Mouse (Mus musculus): ENCODE measurements at regions not wholly inside any gene's neighbourhood (a gene's known extent, or its start where the extent isn't known, plus 50 kb on each side); places are given as distances from the start of the nearest gene placed in this dataset.

DNA sequence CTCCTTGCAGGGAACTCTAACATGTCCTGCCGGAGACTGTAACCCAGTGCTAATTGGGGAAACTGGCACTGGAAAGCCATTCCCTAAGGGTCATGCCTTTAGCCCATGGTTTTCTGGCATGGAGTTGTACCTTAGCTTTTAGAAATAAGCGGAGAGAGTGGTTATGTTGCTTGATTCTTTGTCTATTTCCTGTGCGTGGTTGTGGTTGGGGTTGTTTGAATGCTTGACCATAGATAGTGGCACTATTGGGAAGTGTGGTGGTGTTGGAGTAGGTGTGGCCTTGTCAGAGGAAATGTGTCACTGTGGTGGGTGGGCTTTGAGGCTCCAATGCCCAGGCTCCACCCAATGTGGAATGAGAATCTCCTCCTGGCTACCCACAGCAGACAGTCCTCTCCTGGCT lies 289.2 kb upstream of the Chd6 start:
- 82% methylated on average over 3 of the region's 3 CpGs for WGBS
- H3K36me3 ChIP-seq, result no peaks in the 10 kb centered on the region
- ATAC-seq (ENCODE audit: extremely low read depth, insufficient number of reproducible peaks, low FRiP score, low TSS enrichment), result no peak

DNA sequence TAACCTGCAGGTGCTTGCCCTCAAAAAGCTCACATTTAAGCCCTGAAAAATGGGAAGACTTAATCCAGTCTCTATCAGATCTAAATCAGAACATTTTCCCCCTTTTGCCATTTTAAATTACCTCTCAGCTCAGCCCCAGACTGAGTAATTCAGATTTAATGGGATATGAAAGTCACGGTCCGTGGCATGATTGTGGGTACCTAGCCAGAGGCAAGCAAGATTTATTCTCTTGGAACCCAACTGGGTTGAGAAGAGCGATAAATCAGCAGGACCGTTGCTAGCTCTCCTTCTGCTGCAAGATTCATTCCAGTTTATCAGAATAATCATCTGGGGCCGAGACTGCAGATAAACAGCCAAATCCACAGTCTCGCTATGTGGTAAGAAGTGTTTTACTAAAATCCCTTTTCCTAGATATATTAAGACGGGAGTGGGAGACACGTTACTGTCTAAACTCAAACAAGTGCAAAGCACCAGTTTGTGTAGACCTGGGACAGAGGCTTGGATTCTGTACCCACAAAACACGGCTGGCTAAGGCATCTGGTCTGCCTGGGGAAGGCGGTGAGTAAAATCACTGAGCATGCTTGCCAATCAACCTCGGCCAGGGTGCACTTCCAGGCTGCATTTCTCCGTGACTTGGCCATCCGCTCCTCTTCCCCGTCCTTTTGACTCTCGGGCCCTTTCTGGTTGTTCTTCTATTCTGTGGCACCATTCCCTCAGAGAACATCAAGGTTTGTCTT lies 282.2 kb upstream of the Chd6 start:
- Histone ChIP-seq H3K9me3 (no peaks in the 10 kb centered on the region), H3K36me3 (no peaks in the 10 kb centered on the region), H3K27me3 (replicated peaks) (no peaks in the 10 kb centered on the region), H3K4me2 (no peak overlapping the region), H3K4me3 (no peak overlapping the region), H3K27ac (replicated peaks) (no peak overlapping the region), H3K4me1 (no peaks in the 10 kb centered on the region), H3K9ac (no peak overlapping the region)
- ATAC-seq (ENCODE audit: extremely low read depth, insufficient number of reproducible peaks, low FRiP score, low TSS enrichment), result no peak
- 74% methylated on average over 15 of the region's 15 CpGs for WGBS

More for the DNA sequence above, 289.2 kb upstream of the Chd6 start:
- H3K27ac ChIP-seq (replicated peaks), result no peak overlapping the region
- no peaks in the 10 kb centered on the region for H3K9me3 ChIP-seq
- H3K27me3 ChIP-seq (replicated peaks), result no peaks in the 10 kb centered on the region
- no peak overlapping the region for H3K4me3 ChIP-seq
- H3K9ac ChIP-seq, result no peak overlapping the region
- no peak overlapping the region for H3K4me2 ChIP-seq
- no peaks in the 10 kb centered on the region for H3K4me1 ChIP-seq

DNA sequence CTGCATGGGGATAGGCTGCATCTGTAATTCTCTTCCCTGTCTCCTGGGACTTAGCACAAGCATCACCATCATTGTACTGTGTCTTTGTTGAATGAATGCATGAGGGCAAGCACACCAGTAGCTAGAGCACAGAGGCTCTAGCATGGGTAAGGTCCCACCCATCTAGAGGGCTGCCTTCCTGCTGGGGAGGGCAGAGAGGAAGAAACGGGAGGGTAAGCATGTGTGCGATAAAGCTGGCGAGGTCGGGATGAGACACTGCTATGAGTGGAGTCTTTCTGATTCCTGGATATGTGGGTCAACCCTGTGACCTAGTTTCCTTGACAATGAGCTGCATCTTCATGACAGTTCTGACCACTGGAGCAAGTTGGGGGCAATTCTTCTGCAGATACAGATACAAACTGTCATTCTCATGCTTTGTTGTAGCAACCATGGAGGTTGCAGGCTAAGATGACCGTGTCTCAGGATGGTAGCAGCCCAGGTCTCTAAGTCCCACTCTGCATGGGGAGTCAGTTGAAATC lies 280.5 kb upstream of the Chd6 start:
- Histone ChIP-seq H3K27ac (replicated peaks) (no peak overlapping the region), H3K27me3 (replicated peaks) (no peaks in the 10 kb centered on the region), H3K9ac (no peak overlapping the region), H3K9me3 (no peaks in the 10 kb centered on the region), H3K36me3 (no peaks in the 10 kb centered on the region), H3K4me1 (no peaks in the 10 kb centered on the region), H3K4me2 (no peak overlapping the region), H3K4me3 (no peak overlapping the region)
- WGBS, result 63% methylated on average over 5 of the region's 5 CpGs
- no peak for ATAC-seq (ENCODE audit: extremely low read depth, insufficient number of reproducible peaks, low FRiP score, low TSS enrichment)

DNA sequence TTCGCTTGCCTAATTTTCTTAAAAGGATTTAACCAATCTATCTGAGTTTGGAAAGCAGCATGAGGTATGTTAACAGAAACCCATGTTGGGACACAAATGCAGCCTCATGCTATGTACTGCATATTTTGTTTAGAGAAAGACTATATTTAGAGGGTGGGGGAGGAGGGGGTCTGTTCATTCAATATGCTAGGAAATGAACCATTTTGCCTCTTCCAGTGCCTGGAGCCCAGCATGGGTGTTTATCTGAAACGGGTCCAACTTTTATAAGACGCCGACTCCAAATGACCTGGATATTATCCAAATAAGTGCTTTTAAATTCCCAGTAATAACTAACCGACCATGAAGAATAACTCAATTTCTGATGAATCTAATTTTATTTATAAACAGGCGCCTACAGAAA lies 278.2 kb upstream of the Chd6 start:
- no peak for ATAC-seq (ENCODE audit: extremely low read depth, insufficient number of reproducible peaks, low FRiP score, low TSS enrichment)
- no peak overlapping the region for H3K27ac ChIP-seq (replicated peaks)
- no peak overlapping the region for H3K4me2 ChIP-seq
- no peaks in the 10 kb centered on the region for H3K4me1 ChIP-seq
- H3K9me3 ChIP-seq, result no peaks in the 10 kb centered on the region
- H3K36me3 ChIP-seq, result no peaks in the 10 kb centered on the region
- H3K9ac ChIP-seq, result no peak overlapping the region
- no peak overlapping the region for H3K4me3 ChIP-seq
- WGBS, result 70% methylated on average over 6 of the region's 6 CpGs
- no peaks in the 10 kb centered on the region for H3K27me3 ChIP-seq (replicated peaks)

DNA sequence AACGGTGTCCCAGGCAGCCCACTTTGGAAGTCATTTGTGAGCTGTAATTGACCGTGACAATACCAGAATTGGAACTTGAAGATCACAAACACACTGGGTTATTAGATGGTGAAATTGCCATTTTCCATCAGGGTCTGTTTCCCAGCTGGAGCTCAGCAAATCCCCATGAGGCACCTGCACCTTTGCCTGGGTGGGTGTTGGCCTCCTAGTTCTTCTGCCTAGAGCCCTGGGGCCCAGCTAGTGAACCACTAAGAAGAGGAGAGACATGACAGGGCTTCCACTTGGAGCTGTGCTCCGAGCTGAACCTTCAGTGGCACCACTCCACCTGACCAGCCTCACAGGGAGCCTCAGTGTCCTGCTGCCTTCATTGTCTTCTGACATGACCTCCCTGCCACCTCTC lies 273.5 kb upstream of the Chd6 start:
- Histone ChIP-seq H3K9me3 (no peaks in the 10 kb centered on the region), H3K9ac (no peak overlapping the region), H3K4me2 (no peak overlapping the region), H3K27me3 (replicated peaks) (no peaks in the 10 kb centered on the region), H3K4me3 (no peak overlapping the region), H3K4me1 (no peaks in the 10 kb centered on the region), H3K27ac (replicated peaks) (no peak overlapping the region), H3K36me3 (no peaks in the 10 kb centered on the region)
- 73% methylated on average over 3 of the region's 3 CpGs for WGBS
- ATAC-seq (ENCODE audit: extremely low read depth, insufficient number of reproducible peaks, low FRiP score, low TSS enrichment), result no peak

DNA sequence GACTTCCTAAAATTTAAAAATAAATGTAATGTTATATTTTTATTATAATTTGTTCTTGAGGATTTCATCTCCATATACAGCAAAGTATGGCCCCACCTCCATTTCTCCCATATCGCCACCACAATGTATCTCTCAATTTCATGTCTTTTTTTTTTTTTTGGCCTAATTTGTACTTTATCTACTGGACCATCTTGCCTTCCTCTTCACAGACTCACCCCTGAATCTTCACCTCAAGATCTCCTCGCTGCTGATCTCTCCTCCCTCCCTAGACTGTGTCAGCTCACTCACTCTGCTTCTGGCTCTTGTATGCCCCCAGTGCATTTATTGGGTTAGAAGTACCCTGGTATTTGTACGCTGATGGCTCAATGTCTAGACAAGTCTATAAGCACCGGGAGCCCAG lies 269.4 kb upstream of the Chd6 start:
- H3K4me3 ChIP-seq, result no peak overlapping the region
- H3K4me1 ChIP-seq, result no peaks in the 10 kb centered on the region
- H3K27ac ChIP-seq (replicated peaks), result no peak overlapping the region
- no peaks in the 10 kb centered on the region for H3K27me3 ChIP-seq (replicated peaks)
- no peak overlapping the region for H3K4me2 ChIP-seq
- H3K36me3 ChIP-seq, result no peaks in the 10 kb centered on the region
- H3K9ac ChIP-seq, result no peak overlapping the region
- H3K9me3 ChIP-seq, result no peaks in the 10 kb centered on the region
- WGBS, result 73% methylated on average over 4 of the region's 4 CpGs
- ATAC-seq (ENCODE audit: extremely low read depth, insufficient number of reproducible peaks, low FRiP score, low TSS enrichment), result no peak

DNA sequence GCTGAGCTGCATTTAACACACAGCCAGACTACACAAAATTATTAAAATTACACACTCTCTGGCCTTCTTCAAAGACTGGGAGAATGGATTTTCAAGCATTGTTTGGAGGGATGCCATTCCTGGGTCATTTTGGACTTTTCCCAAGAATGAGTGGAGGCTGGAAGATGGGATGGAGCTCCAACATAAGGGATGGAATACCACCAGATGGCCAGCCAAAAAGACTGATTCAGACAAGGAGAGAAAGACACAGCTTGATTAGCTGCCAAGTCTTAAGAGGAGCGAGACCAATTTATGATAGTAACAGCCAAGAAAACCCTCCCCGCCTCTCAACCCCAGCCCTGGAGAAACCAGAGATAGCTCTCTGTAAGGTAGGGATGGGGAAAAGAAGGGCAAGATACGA lies 253.4 kb upstream of the Chd6 start:
- no peak overlapping the region for H3K27ac ChIP-seq (replicated peaks)
- H3K4me1 ChIP-seq, result no peaks in the 10 kb centered on the region
- no peak overlapping the region for H3K4me2 ChIP-seq
- WGBS, result 70% methylated on average over 3 of the region's 3 CpGs
- H3K9ac ChIP-seq, result no peak overlapping the region
- H3K9me3 ChIP-seq, result no peaks in the 10 kb centered on the region
- no peak overlapping the region for H3K4me3 ChIP-seq
- no peak for ATAC-seq (ENCODE audit: extremely low read depth, insufficient number of reproducible peaks, low FRiP score, low TSS enrichment)
- H3K27me3 ChIP-seq (replicated peaks), result no peaks in the 10 kb centered on the region
- no peaks in the 10 kb centered on the region for H3K36me3 ChIP-seq

DNA sequence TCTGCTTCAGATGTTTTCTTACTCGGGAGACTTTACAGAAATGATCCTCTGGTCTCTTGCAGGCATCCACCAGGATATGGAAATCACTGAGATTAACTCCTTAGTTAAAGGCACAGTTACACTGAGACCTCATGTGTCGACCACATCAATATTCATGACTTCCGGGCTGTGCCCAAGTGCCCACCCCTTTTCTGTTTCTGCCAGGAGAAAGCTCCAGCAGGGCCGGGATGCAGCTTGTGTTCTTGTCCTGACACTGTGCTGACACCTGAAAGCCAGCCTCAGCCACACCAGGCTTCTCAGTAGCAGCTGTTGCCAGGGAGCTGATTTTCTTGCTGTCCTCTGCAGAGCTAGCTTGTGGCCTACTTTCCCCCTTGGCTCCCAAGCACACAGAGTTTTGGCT lies 240.2 kb upstream of the Chd6 start:
- Histone ChIP-seq H3K4me2 (no peak overlapping the region), H3K27ac (replicated peaks) (no peak overlapping the region), H3K4me3 (no peak overlapping the region), H3K9me3 (no peaks in the 10 kb centered on the region), H3K36me3 (no peaks in the 10 kb centered on the region), H3K9ac (no peak overlapping the region), H3K4me1 (no peaks in the 10 kb centered on the region), H3K27me3 (replicated peaks) (no peaks in the 10 kb centered on the region)
- WGBS, result 35% methylated on average over 4 of the region's 4 CpGs
- no peak for ATAC-seq (ENCODE audit: extremely low read depth, insufficient number of reproducible peaks, low FRiP score, low TSS enrichment)

DNA sequence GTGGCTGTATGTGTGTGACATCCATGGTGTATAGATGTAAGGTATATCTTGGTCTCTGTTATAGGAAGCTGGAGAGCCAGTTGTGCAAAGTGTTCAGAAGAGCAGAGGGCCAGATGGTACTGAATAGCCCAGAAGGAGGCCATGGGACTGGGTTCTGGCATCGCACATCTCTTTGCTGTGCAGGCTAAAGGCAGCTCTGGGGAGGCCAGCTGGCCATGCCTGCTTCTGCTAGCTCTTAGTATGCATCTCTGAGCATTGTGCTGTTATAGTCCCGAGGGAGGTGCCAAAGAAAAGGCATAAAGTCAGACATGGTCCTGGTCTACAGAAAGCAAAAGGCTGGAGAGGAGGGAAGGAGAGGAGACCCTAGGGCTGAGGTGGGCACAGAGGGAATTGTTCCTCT lies 235.1 kb upstream of the Chd6 start:
- Histone ChIP-seq H3K4me3 (no peak overlapping the region), H3K9ac (no peak overlapping the region), H3K36me3 (no peaks in the 10 kb centered on the region), H3K9me3 (no peaks in the 10 kb centered on the region), H3K4me1 (peaks cover 18% of the 10 kb centered on the region), H3K27ac (replicated peaks) (no peak overlapping the region), H3K27me3 (replicated peaks) (peaks cover 26% of the 10 kb centered on the region), H3K4me2 (no peak overlapping the region)
- ATAC-seq (ENCODE audit: extremely low read depth, insufficient number of reproducible peaks, low FRiP score, low TSS enrichment), result no peak
- 72% methylated on average over 2 of the region's 2 CpGs for WGBS

DNA sequence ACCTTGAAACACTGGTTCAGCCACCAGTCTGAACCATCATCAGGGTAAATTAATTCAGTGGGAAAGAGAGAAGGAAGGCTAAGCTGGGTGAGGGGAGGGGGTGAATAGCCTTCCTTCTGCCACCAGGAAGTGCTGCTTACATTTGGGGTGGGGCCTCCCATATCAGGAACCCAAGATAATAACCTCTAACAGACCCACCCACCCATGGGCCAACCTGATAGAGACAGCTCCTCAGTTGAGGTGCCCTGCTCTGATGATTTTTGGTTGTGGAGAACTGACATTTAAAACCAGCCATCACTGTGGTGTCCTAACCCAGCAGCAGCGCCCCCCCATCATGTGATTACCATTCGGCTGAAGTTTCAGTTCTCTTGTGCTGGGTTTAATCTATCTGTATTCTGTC lies 233.8 kb upstream of the Chd6 start:
- WGBS, result 79% methylated on average over 2 of the region's 2 CpGs

DNA sequence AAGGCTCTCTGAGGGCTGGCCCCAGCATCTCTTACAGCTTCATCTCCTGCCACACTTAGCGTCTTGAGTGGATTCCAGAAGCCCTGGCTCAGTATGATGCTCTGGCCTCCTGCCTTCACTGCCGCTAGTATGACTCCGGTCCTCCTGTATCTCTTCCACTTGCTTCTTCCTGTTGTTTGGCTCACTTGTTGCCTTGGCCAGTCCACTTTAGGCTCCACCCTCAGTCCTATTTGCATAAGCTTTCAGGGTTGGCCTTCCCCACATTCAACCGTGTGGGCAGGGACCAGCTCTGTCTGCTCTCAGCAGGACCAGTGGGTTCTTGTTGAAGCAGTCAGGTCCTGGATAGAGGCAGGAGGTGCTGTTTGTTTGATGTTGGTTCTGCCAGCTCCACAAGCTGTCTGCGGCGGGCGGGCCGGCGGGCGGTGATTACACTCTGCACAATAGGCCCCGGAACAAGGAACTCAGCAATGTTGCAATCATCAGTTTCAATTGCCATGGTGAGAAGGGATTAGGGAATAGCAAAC lies 232.6 kb upstream of the Chd6 start:
- H3K4me1 ChIP-seq, result peaks cover 18% of the 10 kb centered on the region
- H3K4me3 ChIP-seq, result peak overlapping the region; percentile 32
- H3K36me3 ChIP-seq, result no peaks in the 10 kb centered on the region
- peak; percentile 52 for ATAC-seq (ENCODE audit: extremely low read depth, insufficient number of reproducible peaks, low FRiP score, low TSS enrichment)
- H3K27ac ChIP-seq (replicated peaks), result no peak overlapping the region
- no peaks in the 10 kb centered on the region for H3K9me3 ChIP-seq
- H3K9ac ChIP-seq, result 0 out of 2 replicates have a peak overlapping the region, but pooled peaks have one; percentile 16
- WGBS, result 3% methylated on average over 11 of the region's 11 CpGs
- peaks cover 32% of the 10 kb centered on the region for H3K27me3 ChIP-seq (replicated peaks)
- peak overlapping the region; percentile 65 for H3K4me2 ChIP-seq

More for the DNA sequence above, 233.8 kb upstream of the Chd6 start:
- H3K9ac ChIP-seq, result no peak overlapping the region
- no peak overlapping the region for H3K4me3 ChIP-seq
- H3K27me3 ChIP-seq (replicated peaks), result peaks cover 29% of the 10 kb centered on the region
- H3K9me3 ChIP-seq, result no peaks in the 10 kb centered on the region
- H3K4me1 ChIP-seq, result peaks cover 18% of the 10 kb centered on the region
- peak overlapping the region; percentile 65 for H3K4me2 ChIP-seq
- no peak for ATAC-seq (ENCODE audit: extremely low read depth, insufficient number of reproducible peaks, low FRiP score, low TSS enrichment)
- no peak overlapping the region for H3K27ac ChIP-seq (replicated peaks)
- no peaks in the 10 kb centered on the region for H3K36me3 ChIP-seq

DNA sequence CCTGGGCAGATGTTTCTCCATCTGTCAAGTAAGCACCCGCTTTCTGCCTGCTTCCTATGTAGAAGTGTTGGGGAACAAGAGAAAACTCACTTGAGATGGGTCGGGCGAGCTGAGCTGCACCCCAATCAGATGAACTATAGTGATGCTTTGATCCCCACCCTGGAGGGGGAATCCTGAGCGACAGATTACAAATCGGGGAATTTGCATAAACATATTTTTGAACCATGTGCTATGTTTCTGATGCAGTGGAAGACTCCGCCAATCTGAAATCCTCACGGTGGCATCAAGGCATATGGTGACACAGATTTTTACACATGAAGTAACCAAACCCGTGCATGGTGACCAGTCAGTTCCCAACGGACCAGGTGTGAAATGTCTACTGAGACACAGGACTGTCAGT lies 231.4 kb upstream of the Chd6 start:
- ATAC-seq (ENCODE audit: extremely low read depth, insufficient number of reproducible peaks, low FRiP score, low TSS enrichment), result no peak
- peaks cover 32% of the 10 kb centered on the region for H3K27me3 ChIP-seq (replicated peaks)

More for the DNA sequence above, 231.4 kb upstream of the Chd6 start:
- Histone ChIP-seq H3K9ac (no peak overlapping the region), H3K4me1 (peaks cover 18% of the 10 kb centered on the region), H3K36me3 (no peaks in the 10 kb centered on the region), H3K4me3 (no peak overlapping the region), H3K27ac (replicated peaks) (no peak overlapping the region), H3K9me3 (no peaks in the 10 kb centered on the region), H3K4me2 (no peak overlapping the region)
- 74% methylated on average over 9 of the region's 9 CpGs for WGBS
